Mouse (Mus musculus) liver, embryonic 12.5 days (tissue): ENCODE data around the gene Tgm2. TPM values are rescaled to one million over a fixed set of nuclear protein-coding genes. Genes with fewer than 3 reads are reported as not detected.
A peak's percentile ranks its signal among the peaks of the same experiment; 100 is the strongest.

Experiments
- ATAC-seq: fragments of 200-750 bp; cut with Nextera tagmentation; 2 replicates; pipeline ENCODE4 v1.8.0; 2017; ENCODE audit warnings: moderate number of reproducible peaks, mild to moderate bottlenecking, moderate library complexity
- H3K27ac ChIP-seq: fragments of 300-500 bp; sonication (generic); 2 replicates; pipeline ENCODE4 v1.5.1; 2016; ENCODE audit warnings: mild to moderate bottlenecking
- H3K27me3 ChIP-seq: fragments of 300-500 bp; sonication (generic); replicated peaks from 2 replicates; pipeline ENCODE4 v1.6.1; 2016; ENCODE audit warnings: mild to moderate bottlenecking, moderate library complexity
- H3K36me3 ChIP-seq: fragments of 300-500 bp; sonication (generic); 2 replicates; pipeline ENCODE4 v1.6.1; 2016; ENCODE audit warnings: mild to moderate bottlenecking, moderate library complexity
- H3K4me1 ChIP-seq: fragments of 300-500 bp; sonication (generic); 2 replicates; pipeline ENCODE4 v1.6.1; 2016
- H3K4me2 ChIP-seq: fragments of 300-500 bp; sonication (generic); 2 replicates; pipeline ENCODE4 v1.6.1; 2016; ENCODE audit warnings: mild to moderate bottlenecking, moderate library complexity
- H3K4me3 ChIP-seq: fragments of 300-500 bp; sonication (generic); 2 replicates; pipeline ENCODE4 v1.5.1; 2016; ENCODE audit warnings: mild to moderate bottlenecking, moderate library complexity
- H3K9ac ChIP-seq: fragments of 300-500 bp; sonication (generic); 2 replicates; pipeline ENCODE4 v1.6.1; 2016; ENCODE audit warnings: mild to moderate bottlenecking, moderate library complexity
- H3K9me3 ChIP-seq: fragments of 300-500 bp; sonication (generic); replicated peaks from 2 replicates; pipeline ENCODE4 v1.6.1; 2016; ENCODE audit warnings: mild to moderate bottlenecking, moderate library complexity
- WGBS: fragments of 180-500 bp; shearing (Covaris S2); methylation state at CpG from one replicate; pipeline ENCODE4 v1.1.7; 2016; ENCODE audit not compliant: insufficient replicate concordance; 5-methylcytosine and 5-hydroxymethylcytosine counted together
- polyA plus RNA-seq: library from polyadenylated mRNA; unstranded; fragments of >200 nt; fragmentation: Nextera tagmentation; extraction: Ambion mirVana; gene quantifications from 2 replicates; pipeline ENCODE4 v1.2.1, GENCODE M21; 2016

Gene Tgm2
- polyA plus RNA-seq, 1 experiment from 2014 or later: 69.9 TPM

GRCm38 (mm10) chr2:158101768-158102167 lies 44.5 kb downstream of the Tgm2 start:
- Histone ChIP-seq H3K9me3 (no peaks in the 10 kb centered on the region), H3K27me3 (peaks cover 37% of the 10 kb centered on the region), H3K4me3 (no peak overlapping the region), H3K9ac (no peak overlapping the region), H3K27ac (no peak overlapping the region), H3K4me2 (no peak overlapping the region), H3K4me1 (peaks cover 7% of the 10 kb centered on the region; the same call in 1 of the 2 replicates), H3K36me3 (no peaks in the 10 kb centered on the region)
- 61% methylated on average over 5 of the region's 5 CpGs for WGBS
- ATAC-seq: no peak

- 60% methylated on average over 3 of the region's 3 CpGs for WGBS
- peaks cover 37% of the 10 kb centered on the region for H3K27me3 ChIP-seq
- no peak for ATAC-seq
- no peak overlapping the region for H3K4me3 ChIP-seq
- H3K4me1 ChIP-seq: peaks cover 8% of the 10 kb centered on the region; the same call in 1 of the 2 replicates
- no peaks in the 10 kb centered on the region for H3K36me3 ChIP-seq
- H3K9me3 ChIP-seq: no peaks in the 10 kb centered on the region
- H3K27ac ChIP-seq: no peak overlapping the region
- H3K4me2 ChIP-seq: no peak overlapping the region
- no peak overlapping the region for H3K9ac ChIP-seq
Observed at GRCm38 (mm10) chr2:158099537-158099936, 46.7 kb downstream of the Tgm2 start.

GRCm38 (mm10) chr2:158098730-158099129 lies 47.5 kb downstream of the Tgm2 start:
- Histone ChIP-seq H3K27ac (no peak overlapping the region), H3K4me3 (no peak overlapping the region), H3K9me3 (no peaks in the 10 kb centered on the region), H3K36me3 (no peaks in the 10 kb centered on the region), H3K4me1 (peaks cover 16% of the 10 kb centered on the region), H3K9ac (no peak overlapping the region), H3K4me2 (no peak overlapping the region), H3K27me3 (peaks cover 37% of the 10 kb centered on the region)
- no peak for ATAC-seq
- WGBS: 69% methylated on average over 5 of the region's 5 CpGs

- H3K4me1 ChIP-seq: peaks cover 17% of the 10 kb centered on the region
- H3K9me3 ChIP-seq: no peaks in the 10 kb centered on the region
- no peaks in the 10 kb centered on the region for H3K36me3 ChIP-seq
- no peak overlapping the region for H3K4me3 ChIP-seq
- ATAC-seq: no peak
- H3K9ac ChIP-seq: no peak overlapping the region
- H3K4me2 ChIP-seq: no peak overlapping the region
- no peak overlapping the region for H3K27ac ChIP-seq
- WGBS: 71% methylated on average over 5 of the region's 5 CpGs
- peaks cover 21% of the 10 kb centered on the region for H3K27me3 ChIP-seq
Observed at GRCm38 (mm10) chr2:158097071-158097470, 49.2 kb downstream of the Tgm2 start.

- no peak for ATAC-seq
- Histone ChIP-seq H3K4me3 (no peak overlapping the region), H3K36me3 (no peaks in the 10 kb centered on the region), H3K4me1 (peaks cover 17% of the 10 kb centered on the region), H3K4me2 (no peak overlapping the region), H3K9me3 (no peaks in the 10 kb centered on the region), H3K27me3 (peaks cover 15% of the 10 kb centered on the region), H3K27ac (no peak overlapping the region), H3K9ac (no peak overlapping the region)
- WGBS: 79% methylated on average over 5 of the region's 5 CpGs
Observed at GRCm38 (mm10) chr2:158094846-158095245, 51.4 kb downstream of the Tgm2 start.

- H3K4me1 ChIP-seq: peaks cover 17% of the 10 kb centered on the region
- H3K4me2 ChIP-seq: no peak overlapping the region
- H3K36me3 ChIP-seq: no peaks in the 10 kb centered on the region
- no peak overlapping the region for H3K9ac ChIP-seq
- H3K27me3 ChIP-seq: peaks cover 10% of the 10 kb centered on the region
- 71% methylated on average over 7 of the region's 7 CpGs for WGBS
- H3K4me3 ChIP-seq: no peak overlapping the region
- no peak overlapping the region for H3K27ac ChIP-seq
- ATAC-seq: no peak
- no peaks in the 10 kb centered on the region for H3K9me3 ChIP-seq
Observed at GRCm38 (mm10) chr2:158094300-158094699, 51.9 kb downstream of the Tgm2 start.

GRCm38 (mm10) chr2:158093345-158093744 lies 52.9 kb downstream of the Tgm2 start:
- WGBS: 56% methylated on average over 5 of the region's 5 CpGs
- ATAC-seq: no peak
- peaks cover 17% of the 10 kb centered on the region for H3K4me1 ChIP-seq
- H3K27ac ChIP-seq: no peak overlapping the region
- no peak overlapping the region for H3K4me3 ChIP-seq
- H3K36me3 ChIP-seq: no peaks in the 10 kb centered on the region
- H3K27me3 ChIP-seq: peaks cover 5% of the 10 kb centered on the region; the same call in 1 of the 2 replicates
- H3K9me3 ChIP-seq: no peaks in the 10 kb centered on the region
- H3K4me2 ChIP-seq: no peak overlapping the region
- H3K9ac ChIP-seq: no peak overlapping the region

- Histone ChIP-seq H3K4me3 (no peak overlapping the region), H3K9me3 (no peaks in the 10 kb centered on the region), H3K4me1 (peaks cover 21% of the 10 kb centered on the region), H3K9ac (no peak overlapping the region), H3K36me3 (no peaks in the 10 kb centered on the region), H3K4me2 (no peak overlapping the region), H3K27me3 (no peaks in the 10 kb centered on the region), H3K27ac (no peak overlapping the region)
- ATAC-seq: no peak
- 75% methylated on average over 4 of the region's 4 CpGs for WGBS
Observed at GRCm38 (mm10) chr2:158090096-158090495, 56.1 kb downstream of the Tgm2 start.

GRCm38 (mm10) chr2:158084486-158084885 lies 61.8 kb downstream of the Tgm2 start:
- Histone ChIP-seq H3K36me3 (no peaks in the 10 kb centered on the region), H3K9ac (no peak overlapping the region), H3K9me3 (no peaks in the 10 kb centered on the region), H3K4me1 (peaks cover 16% of the 10 kb centered on the region; the same call in 1 of the 2 replicates), H3K4me3 (no peak overlapping the region), H3K27ac (peak overlapping the region; percentile 12), H3K27me3 (no peaks in the 10 kb centered on the region), H3K4me2 (no peak overlapping the region)
- 50% methylated on average over 8 of the region's 8 CpGs for WGBS
- no peak for ATAC-seq

GRCm38 (mm10) chr2:158080622-158081241 lies 65.5 kb downstream of the Tgm2 start:
- ATAC-seq: peak; percentile 28; the same call in 1 of the 2 replicates
- peak overlapping the region; percentile 55; the same call in 1 of the 2 replicates for H3K27ac ChIP-seq

GRCm38 (mm10) chr2:158079843-158080395 lies 66.3 kb downstream of the Tgm2 start:
- H3K27me3 ChIP-seq: no peaks in the 10 kb centered on the region
- peak; percentile 27; the same call in 1 of the 2 replicates for ATAC-seq
- H3K4me3 ChIP-seq: no peak overlapping the region
- no peaks in the 10 kb centered on the region for H3K9me3 ChIP-seq
- H3K36me3 ChIP-seq: peaks cover 33% of the 10 kb centered on the region
- H3K27ac ChIP-seq: peak overlapping the region; percentile 64
- H3K4me1 ChIP-seq: 0 out of 2 replicates have a peak, but pooled peaks cover 8% of the 10 kb centered on the region
- WGBS: 62% methylated on average over 9 of the region's 9 CpGs
- no peak overlapping the region for H3K9ac ChIP-seq
- no peak overlapping the region for H3K4me2 ChIP-seq

More at GRCm38 (mm10) chr2:158080622-158081241, 65.5 kb downstream of the Tgm2 start:
- 78% methylated on average over 9 of the region's 9 CpGs for WGBS
- Histone ChIP-seq H3K9ac (no peak overlapping the region), H3K4me2 (no peak overlapping the region), H3K4me1 (peaks cover 11% of the 10 kb centered on the region; the same call in 1 of the 2 replicates), H3K36me3 (peaks cover 25% of the 10 kb centered on the region), H3K4me3 (no peak overlapping the region), H3K9me3 (no peaks in the 10 kb centered on the region), H3K27me3 (no peaks in the 10 kb centered on the region)

- WGBS: 82% methylated on average over 7 of the region's 7 CpGs
- peaks cover 41% of the 10 kb centered on the region for H3K36me3 ChIP-seq
- 0 out of 2 replicates have a peak, but pooled peaks cover 3% of the 10 kb centered on the region for H3K4me1 ChIP-seq
- H3K9ac ChIP-seq: no peak overlapping the region
- no peak for ATAC-seq
- H3K27ac ChIP-seq: no peak overlapping the region
- H3K4me2 ChIP-seq: no peak overlapping the region
- no peak overlapping the region for H3K4me3 ChIP-seq
- H3K9me3 ChIP-seq: no peaks in the 10 kb centered on the region
- no peaks in the 10 kb centered on the region for H3K27me3 ChIP-seq
Observed at GRCm38 (mm10) chr2:158078971-158079370, 67.3 kb downstream of the Tgm2 start.
